Mouse (Mus musculus) intestine, postnatal 0 days (tissue): Measurements from ENCODE around the gene Mrpl17. TPM values are rescaled to one million over a fixed set of nuclear protein-coding genes. Genes with fewer than 3 reads are reported as not detected.

Experiments used
- ATAC-seq: fragments of 200-750 bp; cut with Nextera tagmentation; 2 replicates; pipeline ENCODE4 v1.8.0; 2017; ENCODE audit warnings: mild to moderate bottlenecking, moderate TSS enrichment, moderate library complexity
- H3K27ac ChIP-seq: fragments of 300-500 bp; sonication (generic); 2 replicates; pipeline ENCODE4 v1.5.1; 2014; ENCODE audit warnings: mild to moderate bottlenecking, low read depth, low read length, moderate library complexity
- H3K27me3 ChIP-seq: fragments of 300-500 bp; sonication (generic); replicated peaks from 2 replicates; pipeline ENCODE4 v1.6.1; 2014; ENCODE audit warnings: low read length, mixed read lengths; ENCODE audit not compliant: control insufficient read depth, insufficient read depth
- H3K36me3 ChIP-seq: fragments of 300-500 bp; sonication (generic); 2 replicates; pipeline ENCODE4 v1.6.1; 2014; ENCODE audit warnings: mild to moderate bottlenecking, moderate library complexity; ENCODE audit not compliant: control insufficient read depth, insufficient read depth
- H3K4me1 ChIP-seq: fragments of 300-500 bp; sonication (generic); replicated peaks from 2 replicates; pipeline ENCODE4 v1.6.1; 2014; ENCODE audit warnings: antibody characterized with exemption, low read length, mixed read lengths; ENCODE audit not compliant: control insufficient read depth, insufficient read depth
- H3K4me2 ChIP-seq: fragments of 300-500 bp; sonication (generic); replicated peaks from 2 replicates; pipeline ENCODE4 v1.6.1; 2014; ENCODE audit warnings: low read depth, mild to moderate bottlenecking, moderate library complexity
- H3K4me3 ChIP-seq: fragments of 300-500 bp; sonication (generic); 2 replicates; pipeline ENCODE4 v1.5.1; 2014; ENCODE audit warnings: low read depth, low read length
- H3K9ac ChIP-seq: fragments of 300-500 bp; sonication (generic); 2 replicates; pipeline ENCODE4 v1.6.1; 2014; ENCODE audit warnings: mild to moderate bottlenecking, low read depth, low read length
- H3K9me3 ChIP-seq: fragments of 300-500 bp; sonication (generic); 2 replicates; pipeline ENCODE4 v1.6.1; 2016; ENCODE audit warnings: mixed run types; ENCODE audit not compliant: control insufficient read depth
- CTCF ChIP-seq: sonication (generic); IDR thresholded peaks from 2 replicates; pipeline ENCODE4 v1.5.1; 2016; ENCODE audit warnings: low read depth, mild to moderate bottlenecking, control low read depth, antibody characterized with exemption, moderate library complexity
- WGBS: fragments of 180-500 bp; shearing (Covaris S2); extraction: QIAGEN DNeasy Blood & Tissue Kit; methylation state at CpG from one replicate; pipeline ENCODE4 v1.1.7; 2014; 5-methylcytosine and 5-hydroxymethylcytosine counted together
- polyA plus RNA-seq: library from polyadenylated mRNA; unstranded; fragments of >200 nt; fragmentation: Nextera tagmentation; extraction: Ambion mirVana; gene quantifications from 2 replicates; pipeline ENCODE4 v1.2.1, GENCODE M21; 2015

Gene Mrpl17
- polyA plus RNA-seq, 1 experiment from 2014 or later = 255 TPM

DNA sequence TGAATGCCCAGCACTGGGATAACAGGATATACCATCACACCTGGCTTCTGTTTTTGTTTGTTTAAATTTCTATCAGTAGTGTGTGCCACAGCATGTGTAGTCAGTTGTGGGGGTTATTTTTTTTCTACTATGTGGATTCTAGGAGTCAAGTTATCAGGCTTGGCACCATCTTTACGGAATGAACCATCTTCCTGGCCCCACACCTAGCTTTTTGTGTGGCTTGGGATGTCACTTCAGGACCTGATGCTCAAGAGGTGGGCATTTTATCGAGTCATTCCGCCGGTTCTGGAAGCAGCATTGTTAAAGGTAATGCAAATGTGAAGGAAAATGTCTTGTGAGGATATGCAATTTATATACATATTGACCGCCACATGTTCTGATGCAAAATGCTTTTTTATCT is 4.8 kb downstream of the Mrpl17 start:
- ATAC-seq = no peak
- TF ChIP-seq CTCF = no peak
- Histone ChIP-seq H3K36me3 (peaks cover 15% of the 10 kb centered on the region; the same call in 1 of the 2 replicates), H3K9ac (no peak overlapping the region), H3K9me3 (no peaks in the 10 kb centered on the region), H3K4me1 (no peaks in the 10 kb centered on the region; the same call in 1 of the 2 replicates), H3K4me3 (no peak overlapping the region), H3K27me3 (no peaks in the 10 kb centered on the region), H3K4me2 (no peak overlapping the region), H3K27ac (no peak overlapping the region)
- WGBS = 80% methylated on average over 5 of the region's 5 CpGs

DNA sequence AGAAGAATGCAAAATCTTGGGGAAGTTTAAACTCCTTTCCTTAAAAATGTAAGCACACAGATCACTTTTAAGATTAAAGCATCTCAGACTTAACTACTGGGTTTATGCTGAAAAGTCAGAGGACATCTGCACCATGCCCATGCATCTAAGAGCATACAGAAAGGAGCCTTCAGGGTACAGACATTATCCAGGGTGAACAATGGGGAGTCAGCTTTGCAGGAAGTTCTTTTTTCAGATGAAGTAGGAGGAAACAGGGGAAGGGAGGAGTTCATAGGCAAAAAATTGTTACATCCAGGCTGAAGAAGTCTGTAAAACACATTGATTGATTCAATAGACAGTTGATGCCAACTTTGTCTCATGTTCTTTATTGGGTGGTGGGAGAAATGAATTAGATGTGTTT is 7.5 kb downstream of the Mrpl17 start:
- Histone ChIP-seq H3K27ac (no peak overlapping the region), H3K36me3 (0 out of 2 replicates have a peak, but pooled peaks cover under 1% of the 10 kb centered on the region)

DNA sequence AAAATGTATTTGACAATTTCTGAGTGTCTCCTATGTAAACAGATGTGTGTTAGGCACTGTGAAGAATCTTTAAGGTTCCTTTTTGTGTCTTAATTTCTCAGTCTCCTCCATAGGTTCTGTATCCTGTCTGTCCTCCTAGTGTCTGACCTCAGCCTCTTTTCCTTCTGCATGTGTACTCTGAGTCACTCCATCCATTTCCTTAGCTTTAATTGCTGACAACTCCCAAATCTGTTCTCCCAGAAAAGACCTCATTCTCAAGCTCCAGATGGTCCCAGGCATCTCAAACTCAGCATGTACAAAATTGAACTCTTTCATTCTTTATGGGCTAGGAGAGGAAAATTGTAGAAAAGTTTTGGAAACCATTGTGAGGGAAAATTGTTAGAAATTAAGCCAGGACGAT is 8.1 kb downstream of the Mrpl17 start:
- H3K9ac ChIP-seq = no peak overlapping the region
- no peak for ATAC-seq
- no peaks in the 10 kb centered on the region for H3K27me3 ChIP-seq
- no peak overlapping the region for H3K4me3 ChIP-seq
- H3K4me2 ChIP-seq = no peak overlapping the region
- no peaks in the 10 kb centered on the region for H3K4me1 ChIP-seq
- no peaks in the 10 kb centered on the region for H3K9me3 ChIP-seq
- 43% methylated on average over 1 of the region's 1 CpGs for WGBS
- H3K36me3 ChIP-seq = no peaks in the 10 kb centered on the region
- TF ChIP-seq CTCF = no peak
- no peak overlapping the region for H3K27ac ChIP-seq

More for the DNA sequence above, 7.5 kb downstream of the Mrpl17 start:
- no peak for ATAC-seq
- Histone ChIP-seq H3K4me3 (no peak overlapping the region), H3K9ac (no peak overlapping the region), H3K4me1 (no peaks in the 10 kb centered on the region), H3K4me2 (no peak overlapping the region), H3K9me3 (no peaks in the 10 kb centered on the region), H3K27me3 (no peaks in the 10 kb centered on the region)
- TF ChIP-seq CTCF = no peak

DNA sequence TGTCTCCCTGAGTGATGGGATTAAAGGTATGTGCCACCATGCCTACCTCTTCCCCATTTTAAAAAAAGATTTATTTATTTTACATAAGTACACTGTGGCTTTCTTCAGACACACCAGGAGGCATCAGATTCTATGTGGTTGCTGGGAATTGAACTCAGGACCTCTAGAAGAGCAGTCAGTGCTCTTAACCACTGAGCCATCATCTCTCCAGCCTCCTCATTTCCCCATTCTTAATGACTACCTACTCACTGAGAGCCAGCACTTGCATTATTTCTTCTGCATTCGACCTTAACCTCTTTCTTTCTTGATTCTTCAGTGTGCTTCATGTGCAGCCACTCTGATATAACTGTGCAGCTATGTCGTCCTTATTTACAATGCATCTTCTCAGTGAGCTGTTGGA is 8.6 kb downstream of the Mrpl17 start:
- H3K9ac ChIP-seq = no peak overlapping the region
- H3K9me3 ChIP-seq = no peaks in the 10 kb centered on the region
- H3K4me2 ChIP-seq = no peak overlapping the region
- no peaks in the 10 kb centered on the region for H3K4me1 ChIP-seq
- no peak overlapping the region for H3K27ac ChIP-seq
- TF ChIP-seq CTCF = no peak
- no peaks in the 10 kb centered on the region for H3K27me3 ChIP-seq
- H3K4me3 ChIP-seq = no peak overlapping the region
- ATAC-seq = no peak
- WGBS = 32% methylated on average over 2 of the region's 2 CpGs
- H3K36me3 ChIP-seq = no peaks in the 10 kb centered on the region

DNA sequence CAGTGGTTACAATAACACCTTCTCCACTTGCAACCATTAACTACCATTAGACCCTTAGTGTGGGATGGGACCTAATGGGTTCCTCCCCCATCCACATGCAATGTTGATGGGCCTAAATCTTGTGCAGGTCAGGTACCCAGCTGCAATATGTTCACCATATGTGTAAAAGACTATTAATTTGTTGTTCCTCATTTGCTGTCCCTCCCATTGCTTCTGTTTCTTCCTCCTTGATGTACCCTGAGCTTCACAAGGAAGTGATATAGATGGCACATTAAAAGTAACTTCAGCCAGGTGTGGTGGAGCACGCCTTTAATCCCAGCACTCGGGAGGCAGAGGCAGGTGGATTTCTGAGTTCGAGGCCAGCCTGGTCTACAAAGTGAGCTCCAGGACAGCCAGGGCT is 13.9 kb downstream of the Mrpl17 start:
- Histone ChIP-seq H3K9ac (no peak overlapping the region), H3K4me1 (no peaks in the 10 kb centered on the region), H3K4me2 (no peak overlapping the region), H3K36me3 (no peaks in the 10 kb centered on the region), H3K9me3 (no peaks in the 10 kb centered on the region), H3K4me3 (no peak overlapping the region), H3K27ac (no peak overlapping the region), H3K27me3 (no peaks in the 10 kb centered on the region)
- ATAC-seq = no peak
- TF ChIP-seq CTCF = no peak
- 89% methylated on average over 3 of the region's 3 CpGs for WGBS

DNA sequence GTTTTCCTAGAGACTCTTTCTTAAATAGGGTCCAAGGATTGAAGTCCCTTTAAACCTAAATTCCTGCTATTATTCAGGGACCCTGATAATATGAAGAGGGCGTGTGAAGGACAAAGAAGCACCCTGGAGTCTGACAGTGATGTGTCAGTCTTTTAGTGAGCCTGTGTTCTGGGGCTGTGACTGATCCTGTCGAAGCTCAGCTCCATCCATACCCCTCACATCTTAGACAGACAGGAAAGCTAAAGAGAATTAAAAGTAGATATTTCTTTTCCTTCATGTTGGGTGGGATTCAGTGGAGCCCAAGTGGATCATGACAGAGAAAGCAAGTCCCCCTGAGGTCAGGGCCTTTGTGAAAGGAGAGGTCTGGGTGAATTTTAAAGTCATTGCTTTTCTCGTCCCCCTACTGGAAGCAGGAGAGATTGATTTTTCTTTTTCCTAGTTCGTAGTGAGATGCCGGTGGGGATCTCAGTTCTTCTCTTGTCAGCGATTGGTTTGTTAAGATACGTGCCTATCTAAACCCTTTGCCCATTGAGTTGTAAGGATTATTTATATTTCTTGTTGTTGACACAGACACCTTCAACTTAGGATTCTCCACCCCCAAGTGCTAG is 15.0 kb downstream of the Mrpl17 start:
- no peaks in the 10 kb centered on the region for H3K27me3 ChIP-seq
- no peaks in the 10 kb centered on the region for H3K36me3 ChIP-seq
- no peak overlapping the region for H3K27ac ChIP-seq
- no peaks in the 10 kb centered on the region for H3K9me3 ChIP-seq
- no peak overlapping the region for H3K4me2 ChIP-seq
- peak; percentile 61 for TF ChIP-seq CTCF
- H3K9ac ChIP-seq = no peak overlapping the region
- WGBS = 30% methylated on average over 7 of the region's 7 CpGs
- H3K4me3 ChIP-seq = no peak overlapping the region
- no peaks in the 10 kb centered on the region for H3K4me1 ChIP-seq
- no peak for ATAC-seq

DNA sequence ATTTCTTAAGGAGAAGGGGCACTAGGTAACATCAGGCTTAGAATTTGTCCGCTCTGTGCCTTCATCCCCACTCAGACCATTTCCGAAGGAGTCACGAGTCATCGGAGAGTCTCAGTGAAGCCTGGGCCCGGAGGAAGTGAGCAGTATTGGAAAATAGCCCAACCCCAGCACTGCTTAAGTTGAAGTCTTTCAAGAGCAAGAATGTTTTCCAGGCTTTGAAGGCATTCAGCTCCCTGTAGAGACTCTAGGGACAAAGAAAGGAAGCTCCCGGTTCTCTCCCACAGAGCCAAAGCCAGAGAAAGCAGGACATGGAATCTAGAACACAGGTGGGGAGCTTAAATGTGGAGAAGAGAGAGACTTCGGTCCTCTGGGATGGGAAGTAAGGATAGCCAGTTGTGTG is 17.2 kb downstream of the Mrpl17 start:
- TF ChIP-seq CTCF = no peak
- Histone ChIP-seq H3K27ac (no peak overlapping the region), H3K36me3 (no peaks in the 10 kb centered on the region), H3K9ac (no peak overlapping the region), H3K4me3 (no peak overlapping the region), H3K4me1 (no peaks in the 10 kb centered on the region), H3K27me3 (0 out of 2 replicates have a peak, but pooled peaks cover 3% of the 10 kb centered on the region), H3K4me2 (no peak overlapping the region), H3K9me3 (no peaks in the 10 kb centered on the region)
- WGBS = 79% methylated on average over 7 of the region's 7 CpGs
- ATAC-seq = no peak
